Mouse (Mus musculus): ENCODE measurements around the gene Lpar2. TPM values are rescaled to one million over a fixed set of nuclear protein-coding genes. Genes with fewer than 3 reads are reported as not detected.

The Lpar2 gene
- polyA plus RNA-seq, 1 experiment from 2014 or later: 0.57 TPM

DNA sequence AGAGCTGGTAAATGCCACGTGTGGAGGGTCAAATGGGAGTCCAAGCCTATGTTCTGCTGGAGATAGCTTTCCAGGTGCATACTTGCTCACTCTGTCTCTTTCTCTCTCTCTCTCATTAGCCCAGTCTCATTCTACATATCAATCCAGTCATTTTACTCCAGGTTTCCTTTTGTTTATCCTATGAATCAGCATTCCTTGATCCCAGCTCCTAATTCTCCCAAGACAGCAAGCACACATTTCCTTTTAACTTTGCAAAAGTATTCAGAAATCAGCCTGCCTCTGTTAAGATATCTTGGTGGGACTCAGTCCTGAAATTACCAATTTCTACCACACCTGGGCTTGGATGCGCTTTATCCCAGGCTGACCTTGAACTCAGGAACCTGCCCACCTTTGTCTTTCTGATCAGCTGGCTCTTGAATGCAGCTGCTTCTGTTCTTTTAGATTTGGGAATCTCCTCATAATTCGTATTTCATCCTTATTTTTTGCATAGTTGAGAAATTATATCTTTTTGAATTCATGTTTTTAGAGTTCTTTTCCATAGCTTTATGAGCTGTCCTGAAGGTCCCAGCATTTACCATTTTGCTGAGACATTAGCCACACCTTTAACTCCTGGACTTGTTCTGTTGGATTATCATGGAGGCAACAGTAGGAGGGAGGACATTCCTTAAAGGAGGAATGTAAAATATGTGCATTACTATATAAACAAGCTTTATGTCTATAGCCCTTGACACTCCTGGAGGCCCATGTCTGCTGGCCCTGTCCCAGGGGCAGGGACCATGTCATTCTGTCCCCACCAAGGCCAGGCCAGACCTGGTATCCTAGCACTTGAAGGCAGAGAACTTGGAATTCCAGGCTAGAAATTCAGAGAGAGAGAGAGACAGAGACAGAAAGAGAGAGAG, 25.2 kb downstream of the Lpar2 start:
- whole genome bisulfite sequencing (ENCODE audit: insufficient replicate concordance): 66% methylated on average over 3 of the region's 3 CpGs
- ATAC-seq (replicated peaks; ENCODE audit: insufficient number of reproducible peaks, low FRiP score, low TSS enrichment): no peak
- H3K27ac ChIP-seq (ENCODE audit: low read depth, low read length): no peak overlapping the region
- H3K4me1 ChIP-seq (ENCODE audit: control insufficient read depth, insufficient read depth, low read length): peaks cover 6% of the 10 kb centered on the region
- no peak overlapping the region for H3K9ac ChIP-seq (ENCODE audit: low read depth, low read length)
- H3K9me3 ChIP-seq (replicated peaks; ENCODE audit: control insufficient read depth, low read length): no peaks in the 10 kb centered on the region
- no peaks in the 10 kb centered on the region for H3K36me3 ChIP-seq (ENCODE audit: control insufficient read depth, insufficient read depth, low read length)
- no peak overlapping the region for H3K4me2 ChIP-seq
- no peaks in the 10 kb centered on the region for H3K27me3 ChIP-seq (ENCODE audit: control insufficient read depth, insufficient read depth, low read length)
- no peak overlapping the region for H3K4me3 ChIP-seq (ENCODE audit: low read depth, low read length)

DNA sequence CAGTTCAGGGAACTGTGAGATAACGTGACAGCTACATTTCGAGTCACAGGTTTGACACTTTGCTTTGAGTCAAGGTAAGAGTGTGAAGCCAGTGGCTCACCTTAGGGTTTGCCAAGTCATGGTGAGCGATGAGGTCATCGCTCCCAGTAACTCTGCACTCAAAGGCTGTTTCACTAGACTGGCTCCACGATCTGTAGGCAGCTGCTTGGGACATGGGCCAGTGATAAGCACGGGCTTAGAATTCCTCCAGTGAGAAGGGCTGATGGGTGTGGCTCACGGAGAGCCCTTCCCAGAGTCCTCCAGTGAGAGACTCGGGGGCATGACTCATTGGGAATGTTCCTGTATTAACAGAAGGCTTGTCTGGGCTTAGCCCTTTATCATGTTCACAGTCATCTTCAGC, 26.7 kb downstream of the Lpar2 start:
- H3K4me2 ChIP-seq: no peak overlapping the region
- H3K4me3 ChIP-seq (ENCODE audit: low read depth, low read length): no peak overlapping the region
- H3K9ac ChIP-seq (ENCODE audit: low read depth, low read length): no peak overlapping the region
- peaks cover 6% of the 10 kb centered on the region for H3K4me1 ChIP-seq (ENCODE audit: control insufficient read depth, insufficient read depth, low read length)
- WGBS (ENCODE audit: insufficient replicate concordance): 50% methylated on average over 8 of the region's 8 CpGs
- peak; percentile 62; the same call in 1 of the 2 replicates for ATAC-seq (replicated peaks; ENCODE audit: insufficient number of reproducible peaks, low FRiP score, low TSS enrichment)
- H3K27ac ChIP-seq (ENCODE audit: low read depth, low read length): 0 out of 2 replicates have a peak overlapping the region, but pooled peaks have one; percentile 42
- no peaks in the 10 kb centered on the region for H3K27me3 ChIP-seq (ENCODE audit: control insufficient read depth, insufficient read depth, low read length)
- H3K9me3 ChIP-seq (replicated peaks; ENCODE audit: control insufficient read depth, low read length): no peaks in the 10 kb centered on the region
- H3K36me3 ChIP-seq (ENCODE audit: control insufficient read depth, insufficient read depth, low read length): no peaks in the 10 kb centered on the region

DNA sequence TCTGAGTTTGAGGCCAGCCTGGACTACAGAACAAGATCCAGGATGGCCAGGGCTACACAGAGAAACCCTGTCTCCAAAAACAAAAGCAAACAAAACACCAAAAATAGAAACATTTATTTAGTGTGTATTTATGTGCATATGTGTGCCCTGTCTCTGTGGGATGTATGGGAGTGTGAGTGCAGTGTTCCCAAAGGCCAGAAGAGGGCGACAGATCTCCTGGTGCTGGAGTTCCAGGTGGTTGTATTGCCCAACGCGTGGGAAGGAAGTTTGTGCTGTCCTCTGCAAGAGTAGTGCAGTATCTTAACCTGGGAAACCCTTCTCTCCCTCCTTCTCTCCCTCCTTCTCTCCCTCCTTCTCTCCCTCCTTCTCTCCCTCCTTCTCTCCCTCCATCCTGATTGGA, 27.7 kb downstream of the Lpar2 start:
- Histone ChIP-seq H3K9me3 (replicated peaks; ENCODE audit: control insufficient read depth, low read length) (no peaks in the 10 kb centered on the region), H3K9ac (ENCODE audit: low read depth, low read length) (no peak overlapping the region), H3K4me1 (ENCODE audit: control insufficient read depth, insufficient read depth, low read length) (peaks cover 6% of the 10 kb centered on the region), H3K36me3 (ENCODE audit: control insufficient read depth, insufficient read depth, low read length) (no peaks in the 10 kb centered on the region), H3K4me2 (no peak overlapping the region), H3K27ac (ENCODE audit: low read depth, low read length) (no peak overlapping the region), H3K27me3 (ENCODE audit: control insufficient read depth, insufficient read depth, low read length) (no peaks in the 10 kb centered on the region), H3K4me3 (ENCODE audit: low read depth, low read length) (no peak overlapping the region)
- WGBS (ENCODE audit: insufficient replicate concordance): 32% methylated on average over 3 of the region's 3 CpGs
- ATAC-seq (replicated peaks; ENCODE audit: insufficient number of reproducible peaks, low FRiP score, low TSS enrichment): no peak

DNA sequence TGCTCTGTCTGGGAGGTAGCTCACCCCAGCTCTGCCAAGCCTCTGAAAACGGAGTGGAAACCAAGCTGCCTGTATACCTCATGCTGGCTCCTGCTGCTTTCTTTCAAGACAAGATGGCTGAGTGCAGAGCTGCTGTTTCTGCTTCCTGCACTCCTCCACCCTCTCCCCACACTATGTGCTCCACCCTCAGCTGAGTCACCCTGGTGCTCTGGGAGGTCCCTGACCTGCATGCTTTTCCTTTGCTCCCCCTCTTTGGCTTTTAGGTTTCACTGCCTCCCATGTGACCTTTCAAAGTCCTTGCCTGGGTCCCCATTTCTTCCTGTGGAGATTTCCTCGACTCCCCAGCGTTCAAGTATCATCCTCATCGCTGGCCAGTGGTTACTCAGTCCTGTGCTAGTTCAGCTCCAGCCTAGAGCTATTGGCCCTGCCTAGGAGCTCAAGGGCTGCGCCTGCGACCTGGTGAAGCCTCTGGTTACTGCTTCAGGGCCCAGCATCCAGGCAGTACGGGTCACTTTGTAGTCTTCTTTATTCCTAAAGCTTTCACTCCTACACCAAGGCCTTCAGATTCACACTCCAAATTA, 28.8 kb downstream of the Lpar2 start:
- H3K4me3 ChIP-seq (ENCODE audit: low read depth, low read length): no peak overlapping the region
- no peaks in the 10 kb centered on the region for H3K27me3 ChIP-seq (ENCODE audit: control insufficient read depth, insufficient read depth, low read length)
- ATAC-seq (replicated peaks; ENCODE audit: insufficient number of reproducible peaks, low FRiP score, low TSS enrichment): no peak
- no peaks in the 10 kb centered on the region for H3K9me3 ChIP-seq (replicated peaks; ENCODE audit: control insufficient read depth, low read length)
- H3K27ac ChIP-seq (ENCODE audit: low read depth, low read length): no peak overlapping the region
- no peak overlapping the region for H3K4me2 ChIP-seq
- H3K4me1 ChIP-seq (ENCODE audit: control insufficient read depth, insufficient read depth, low read length): peaks cover 6% of the 10 kb centered on the region
- 72% methylated on average over 7 of the region's 7 CpGs for WGBS (ENCODE audit: insufficient replicate concordance)
- no peak overlapping the region for H3K9ac ChIP-seq (ENCODE audit: low read depth, low read length)
- H3K36me3 ChIP-seq (ENCODE audit: control insufficient read depth, insufficient read depth, low read length): no peaks in the 10 kb centered on the region

DNA sequence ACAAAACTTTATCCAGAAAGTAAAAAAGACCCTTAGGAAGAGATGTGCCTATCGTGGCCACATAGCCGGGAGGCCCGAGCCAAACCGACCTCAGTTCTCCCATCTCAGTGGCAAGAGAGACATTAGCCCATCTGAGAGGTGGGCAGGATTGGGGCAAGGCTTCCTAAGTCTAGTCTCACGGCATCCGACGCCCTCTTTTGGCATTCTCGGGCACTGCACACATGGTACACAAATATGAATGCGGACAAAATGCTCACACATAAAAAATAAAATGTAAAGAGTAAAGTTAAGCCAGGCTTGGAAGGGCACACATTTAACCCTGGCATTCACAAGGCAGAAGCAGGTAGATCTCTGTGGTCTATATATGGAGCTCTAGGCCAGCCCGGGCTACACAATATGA, 31.6 kb downstream of the Lpar2 start:
- 84% methylated on average over 10 of the region's 10 CpGs for WGBS (ENCODE audit: insufficient replicate concordance)
- Histone ChIP-seq H3K27me3 (ENCODE audit: control insufficient read depth, insufficient read depth, low read length) (no peaks in the 10 kb centered on the region), H3K9ac (ENCODE audit: low read depth, low read length) (no peak overlapping the region), H3K4me3 (ENCODE audit: low read depth, low read length) (no peak overlapping the region), H3K4me2 (no peak overlapping the region), H3K36me3 (ENCODE audit: control insufficient read depth, insufficient read depth, low read length) (no peaks in the 10 kb centered on the region), H3K27ac (ENCODE audit: low read depth, low read length) (no peak overlapping the region), H3K9me3 (replicated peaks; ENCODE audit: control insufficient read depth, low read length) (no peaks in the 10 kb centered on the region), H3K4me1 (ENCODE audit: control insufficient read depth, insufficient read depth, low read length) (peaks cover 3% of the 10 kb centered on the region)
- no peak for ATAC-seq (replicated peaks; ENCODE audit: insufficient number of reproducible peaks, low FRiP score, low TSS enrichment)

DNA sequence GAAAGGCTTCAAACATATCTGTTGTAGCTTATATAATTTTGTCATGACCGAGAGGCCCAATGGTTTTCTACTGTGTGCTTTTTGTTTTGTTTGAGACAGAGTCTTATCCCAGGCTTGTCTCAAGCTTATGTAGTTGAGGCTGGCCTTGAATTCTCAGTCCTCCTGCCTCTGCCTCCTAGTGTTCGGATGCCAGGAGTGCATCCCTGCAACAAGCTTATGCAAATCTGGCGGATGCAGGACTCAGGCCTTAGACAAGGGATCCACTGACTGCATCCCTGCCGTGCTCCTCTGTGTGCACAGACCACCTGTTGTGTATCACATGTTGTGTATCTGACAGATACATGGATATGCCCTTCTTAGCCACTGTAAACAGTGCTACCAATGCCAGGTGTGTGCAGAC, 38.6 kb downstream of the Lpar2 start:
- Histone ChIP-seq H3K27ac (ENCODE audit: low read depth, low read length) (no peak overlapping the region), H3K4me3 (ENCODE audit: low read depth, low read length) (no peak overlapping the region), H3K4me1 (ENCODE audit: control insufficient read depth, insufficient read depth, low read length) (no peaks in the 10 kb centered on the region), H3K4me2 (no peak overlapping the region), H3K9ac (ENCODE audit: low read depth, low read length) (no peak overlapping the region), H3K9me3 (replicated peaks; ENCODE audit: control insufficient read depth, low read length) (no peaks in the 10 kb centered on the region), H3K36me3 (ENCODE audit: control insufficient read depth, insufficient read depth, low read length) (no peaks in the 10 kb centered on the region), H3K27me3 (ENCODE audit: control insufficient read depth, insufficient read depth, low read length) (no peaks in the 10 kb centered on the region)
- 47% methylated on average over 4 of the region's 4 CpGs for WGBS (ENCODE audit: insufficient replicate concordance)
- ATAC-seq (replicated peaks; ENCODE audit: insufficient number of reproducible peaks, low FRiP score, low TSS enrichment): no peak

DNA sequence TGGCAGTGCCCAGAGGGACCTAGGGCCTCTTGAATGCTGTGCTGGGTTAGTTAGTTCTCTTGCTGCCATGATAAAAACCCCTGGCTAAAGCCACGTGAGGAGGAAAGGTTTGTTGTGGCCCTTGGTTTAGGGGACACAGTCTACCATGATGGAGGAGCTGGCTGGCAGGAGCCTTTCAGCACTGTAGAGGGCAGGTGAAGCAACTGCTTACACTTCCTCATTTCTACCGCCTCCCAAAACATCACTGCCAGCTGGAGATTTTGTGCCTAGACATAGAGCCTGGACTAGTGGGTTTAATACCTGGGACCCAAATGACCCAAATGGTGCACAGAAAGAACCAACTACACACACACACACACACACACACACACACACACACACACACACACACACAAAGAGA, 39.0 kb downstream of the Lpar2 start:
- H3K27me3 ChIP-seq (ENCODE audit: control insufficient read depth, insufficient read depth, low read length): no peaks in the 10 kb centered on the region
- no peak overlapping the region for H3K4me3 ChIP-seq (ENCODE audit: low read depth, low read length)
- H3K9ac ChIP-seq (ENCODE audit: low read depth, low read length): no peak overlapping the region
- no peaks in the 10 kb centered on the region for H3K4me1 ChIP-seq (ENCODE audit: control insufficient read depth, insufficient read depth, low read length)
- H3K9me3 ChIP-seq (replicated peaks; ENCODE audit: control insufficient read depth, low read length): no peaks in the 10 kb centered on the region
- no peaks in the 10 kb centered on the region for H3K36me3 ChIP-seq (ENCODE audit: control insufficient read depth, insufficient read depth, low read length)
- 50% methylated on average over 2 of the region's 2 CpGs for WGBS (ENCODE audit: insufficient replicate concordance)
- H3K27ac ChIP-seq (ENCODE audit: low read depth, low read length): no peak overlapping the region
- no peak for ATAC-seq (replicated peaks; ENCODE audit: insufficient number of reproducible peaks, low FRiP score, low TSS enrichment)
- H3K4me2 ChIP-seq: no peak overlapping the region

DNA sequence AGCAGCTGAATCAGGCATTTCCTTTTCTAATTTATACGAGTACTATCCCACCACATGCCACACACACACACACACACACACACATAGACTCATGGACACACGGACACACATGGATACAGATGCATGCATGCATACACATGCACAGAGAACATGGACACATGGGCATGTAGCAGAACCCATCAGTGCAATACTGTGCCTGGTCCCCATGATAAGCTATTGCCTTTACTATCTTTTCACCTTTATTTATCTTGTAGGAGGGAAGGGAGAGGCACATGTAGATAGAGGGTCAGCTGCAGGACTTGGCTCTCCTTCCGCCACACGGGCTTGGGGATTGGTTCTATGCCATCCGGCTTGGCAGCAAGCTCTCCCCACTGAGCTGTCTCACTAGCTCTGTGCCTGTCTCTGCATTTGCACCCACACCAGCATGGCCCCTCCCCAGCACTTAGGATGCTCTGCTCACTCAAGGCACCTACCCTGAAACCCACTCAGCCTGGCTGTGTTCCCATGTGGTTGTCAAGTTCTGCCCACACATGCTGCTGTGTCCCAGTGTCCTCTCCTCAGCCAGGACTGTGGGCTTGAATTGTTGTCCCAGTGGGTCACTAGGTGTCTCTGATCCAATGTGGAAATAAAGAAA, 41.3 kb downstream of the Lpar2 start:
- H3K4me3 ChIP-seq (ENCODE audit: low read depth, low read length): no peak overlapping the region
- H3K36me3 ChIP-seq (ENCODE audit: control insufficient read depth, insufficient read depth, low read length): no peaks in the 10 kb centered on the region
- H3K27me3 ChIP-seq (ENCODE audit: control insufficient read depth, insufficient read depth, low read length): no peaks in the 10 kb centered on the region
- H3K4me2 ChIP-seq: no peak overlapping the region
- H3K27ac ChIP-seq (ENCODE audit: low read depth, low read length): no peak overlapping the region
- 65% methylated on average over 5 of the region's 5 CpGs for WGBS (ENCODE audit: insufficient replicate concordance)
- H3K9ac ChIP-seq (ENCODE audit: low read depth, low read length): 0 out of 2 replicates have a peak overlapping the region, but pooled peaks have one; percentile 16
- no peak for ATAC-seq (replicated peaks; ENCODE audit: insufficient number of reproducible peaks, low FRiP score, low TSS enrichment)
- H3K9me3 ChIP-seq (replicated peaks; ENCODE audit: control insufficient read depth, low read length): no peaks in the 10 kb centered on the region
- H3K4me1 ChIP-seq (ENCODE audit: control insufficient read depth, insufficient read depth, low read length): no peaks in the 10 kb centered on the region

Data from heart, embryonic 11.5 days (tissue).